Mouse (Mus musculus) T-helper 1 cell (primary cell): ENCODE results near the gene Dnm3.

ENCODE experiments used
- in situ Hi-C: fragments of 300-600 bp; cut with MboI, MseI; formaldehyde crosslinking; loops from one replicate; pipeline ENCODE4 v1.15.1; 2025; ENCODE audit warnings: high pct_unique_total_duplicates

Gene Dnm3

GRCm38 (mm10) chr1:162253971-162254641 is 223.7 kb downstream of the Dnm3 start:
- in situ Hi-C loops, result no loop called here

GRCm38 (mm10) chr1:162252869-162253268 is 225.0 kb downstream of the Dnm3 start:
- in situ Hi-C loops, result no loop called here

DNA sequence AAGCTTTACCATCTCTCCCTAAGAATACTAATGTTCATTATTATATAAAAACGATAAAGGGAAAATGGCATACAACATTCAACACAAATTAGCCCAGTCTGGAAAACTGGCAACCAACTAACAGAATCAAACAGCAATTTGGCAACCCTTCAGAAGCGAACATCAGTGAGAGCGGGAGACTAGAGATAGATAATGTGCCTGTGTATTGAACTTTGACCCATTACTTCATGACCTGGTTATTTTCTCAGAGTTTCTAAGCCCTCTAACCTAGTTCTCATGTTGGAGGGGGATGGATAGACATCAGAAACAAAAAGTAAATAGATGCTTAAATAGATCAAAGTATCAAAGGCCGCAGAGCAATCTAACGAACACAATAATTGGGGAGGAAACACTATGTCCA is 230.6 kb downstream of the Dnm3 start:
- in situ Hi-C loops, result no loop called here

- in situ Hi-C loops, result no loop called here
Measured at GRCm38 (mm10) chr1:162243651-162243990, 234.2 kb downstream of the Dnm3 start.

DNA sequence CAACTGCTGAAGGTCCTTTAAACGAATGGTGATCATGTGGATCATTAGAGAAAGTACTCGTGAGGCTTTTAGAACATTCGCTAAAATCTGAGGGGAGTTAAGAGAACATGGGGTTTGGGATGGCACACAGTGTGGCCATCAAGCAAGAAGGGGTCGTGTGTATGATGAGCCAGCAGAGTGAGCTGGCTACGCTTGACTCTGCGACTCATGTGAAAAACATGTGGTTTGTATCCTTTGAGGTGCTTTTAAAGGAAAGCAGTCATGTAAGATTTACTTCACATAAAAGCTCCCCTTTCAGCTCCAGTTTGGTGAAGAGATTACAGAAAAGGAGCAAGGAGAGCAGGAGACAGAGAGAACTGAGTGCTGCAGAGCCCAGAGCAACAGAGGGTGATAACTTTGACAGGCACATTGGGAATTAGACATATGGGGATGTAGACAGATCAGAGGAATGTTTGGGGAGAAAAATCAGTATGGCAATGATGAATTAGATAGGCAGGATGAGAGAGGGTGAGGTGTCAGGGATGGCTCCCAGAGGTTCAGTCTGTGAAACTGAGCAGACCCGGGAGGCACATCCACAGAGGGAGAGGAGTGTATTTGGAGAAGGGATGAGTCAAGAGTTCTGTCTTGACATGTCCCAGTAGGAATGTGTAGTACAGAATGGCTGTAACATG is 234.7 kb downstream of the Dnm3 start:
- in situ Hi-C loops, result no loop called here

DNA sequence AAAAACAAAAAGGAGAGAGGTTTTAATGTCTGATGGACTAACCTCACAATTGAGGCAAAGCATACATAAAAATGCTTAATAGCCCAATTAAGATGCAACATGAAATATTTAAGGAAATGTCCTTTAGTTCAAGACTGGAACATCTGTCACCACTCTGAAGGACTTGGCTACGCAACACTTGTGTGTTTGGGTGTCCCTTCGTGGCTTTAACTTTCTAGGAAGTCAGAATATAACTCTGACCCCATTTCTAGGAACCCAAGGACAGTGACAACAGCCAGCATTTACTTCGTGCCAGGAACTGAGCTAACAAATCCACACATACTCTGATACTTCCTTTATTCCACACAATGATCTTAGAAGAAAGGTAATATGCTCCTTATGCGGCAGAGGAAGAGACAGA is 237.1 kb downstream of the Dnm3 start:
- in situ Hi-C loops, result no loop called here

DNA sequence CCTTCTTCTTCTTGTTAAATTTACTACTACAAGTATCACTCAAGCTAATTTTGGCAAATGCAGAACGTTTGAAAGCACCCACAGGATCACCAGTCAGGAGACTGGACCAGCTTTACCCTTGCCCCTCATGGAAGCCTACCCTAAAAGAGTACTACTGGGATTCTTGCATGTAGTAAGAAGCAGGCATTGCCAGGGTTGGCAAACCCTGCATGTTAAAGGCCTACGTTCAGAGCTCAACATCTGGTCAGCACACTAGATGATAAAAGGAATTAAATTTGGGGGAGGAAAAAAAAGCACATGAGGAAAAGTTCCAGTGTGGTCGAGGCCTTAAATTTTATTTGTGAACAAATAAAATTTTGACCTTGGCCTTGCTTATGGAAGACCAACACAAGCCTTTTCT is 239.2 kb downstream of the Dnm3 start:
- in situ Hi-C loops, result no loop called here

GRCm38 (mm10) chr1:162236624-162237159 is 241.1 kb downstream of the Dnm3 start:
- in situ Hi-C loops, result no loop called here

GRCm38 (mm10) chr1:162225621-162226147 is 252.2 kb downstream of the Dnm3 start:
- in situ Hi-C loops, result no loop called here

DNA sequence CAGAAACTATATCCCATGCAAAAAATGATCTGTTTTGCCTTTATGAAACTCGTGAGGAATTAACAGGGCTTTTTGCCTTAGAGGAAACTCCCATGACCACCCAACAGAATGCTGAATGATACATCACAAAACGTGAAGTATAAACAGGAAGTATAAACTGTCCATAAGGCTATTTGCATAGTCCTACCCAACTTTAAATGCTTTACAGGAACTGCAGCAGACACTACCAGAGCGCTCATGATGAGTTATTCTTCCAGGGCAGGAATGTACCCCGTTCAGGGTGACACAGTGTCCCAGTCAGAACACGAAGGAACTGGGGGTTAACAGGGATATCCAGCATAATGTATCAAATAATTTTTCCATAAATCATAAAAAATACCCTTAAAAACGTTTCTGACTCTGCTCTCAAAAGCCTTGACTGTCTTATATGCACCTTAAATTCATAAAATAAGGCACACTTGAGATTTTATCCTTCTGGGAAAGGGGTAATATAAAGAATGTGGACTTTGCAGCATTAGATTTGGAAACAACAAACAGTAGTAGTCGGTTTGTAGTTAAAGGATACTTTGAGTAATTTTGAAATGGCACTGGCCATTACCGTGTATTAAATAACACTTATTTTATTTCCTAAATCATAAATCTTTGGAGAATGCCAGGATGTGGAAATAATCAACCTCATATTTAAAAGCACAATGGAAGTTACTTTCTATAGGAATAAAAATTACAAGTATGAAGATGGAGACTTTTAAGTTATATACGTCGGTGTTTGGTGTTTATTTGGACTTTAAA is 252.8 kb downstream of the Dnm3 start:
- in situ Hi-C loops, result no loop called here

- in situ Hi-C loops, result no loop called here
Measured at GRCm38 (mm10) chr1:162224061-162224460, 253.8 kb downstream of the Dnm3 start.

- in situ Hi-C loops, result no loop called here
Measured at GRCm38 (mm10) chr1:162223258-162223940, 254.4 kb downstream of the Dnm3 start.

GRCm38 (mm10) chr1:162222353-162222752 is 255.5 kb downstream of the Dnm3 start:
- in situ Hi-C loops, result no loop called here

DNA sequence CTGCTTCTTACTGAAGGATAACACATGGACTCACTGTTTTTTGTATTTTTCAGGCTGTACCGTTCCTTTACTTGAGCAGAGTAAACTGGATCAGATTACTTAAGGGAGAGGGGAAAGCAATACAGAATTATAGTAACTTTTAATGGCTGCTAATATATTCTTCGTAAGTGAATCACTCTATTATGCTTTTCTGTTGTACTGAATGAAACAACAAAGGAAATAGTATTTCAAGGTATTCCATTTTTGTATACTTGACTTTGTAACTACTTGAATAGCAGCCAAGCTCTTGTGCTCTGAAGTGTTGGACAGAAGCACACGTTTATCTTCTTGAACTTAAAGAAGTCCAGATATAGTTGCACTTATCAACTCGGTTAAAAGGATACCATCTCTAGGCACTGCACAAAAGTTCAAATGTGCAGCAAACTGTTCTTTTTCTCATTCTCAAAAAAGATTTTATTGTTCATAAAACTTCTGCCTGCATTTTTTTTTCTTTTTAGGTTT is 256.0 kb downstream of the Dnm3 start:
- in situ Hi-C loops, result no loop called here

GRCm38 (mm10) chr1:162220891-162221290 is 256.9 kb downstream of the Dnm3 start:
- in situ Hi-C loops, result no loop called here

- in situ Hi-C loops, result no loop called here
Measured at GRCm38 (mm10) chr1:162219781-162220180, 258.1 kb downstream of the Dnm3 start.

DNA sequence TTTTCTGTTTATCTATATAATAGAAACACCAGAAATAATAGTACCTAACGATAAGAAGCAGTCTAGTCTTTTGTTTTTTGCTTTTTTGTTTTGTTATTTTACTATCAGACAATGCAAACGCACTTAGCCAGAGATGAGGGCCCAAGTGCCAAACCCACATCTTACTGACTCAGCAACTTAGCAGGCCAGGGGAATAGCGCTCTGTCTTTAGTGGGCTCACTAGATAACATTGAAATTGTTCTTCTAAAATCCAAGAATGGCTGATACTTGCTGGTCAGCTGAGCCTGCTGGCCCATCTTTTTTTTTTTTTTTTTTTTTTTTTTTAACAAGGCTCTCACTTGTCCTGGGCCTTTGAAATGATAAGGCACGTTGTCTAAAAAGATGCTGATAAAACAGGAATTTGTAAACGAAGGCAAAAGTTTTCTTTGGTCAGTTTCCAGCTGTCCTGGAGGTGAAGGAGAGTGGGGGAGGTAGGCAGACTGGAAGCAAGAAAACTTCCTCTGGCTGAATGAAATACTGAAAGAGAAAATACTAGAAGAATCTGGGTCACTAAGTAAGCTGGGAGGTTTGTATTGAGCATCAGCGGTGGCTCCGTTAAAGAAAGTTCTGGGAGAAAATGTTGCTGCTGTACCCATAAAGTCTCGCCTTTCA is 259.2 kb downstream of the Dnm3 start:
- in situ Hi-C loops, result no loop called here

DNA sequence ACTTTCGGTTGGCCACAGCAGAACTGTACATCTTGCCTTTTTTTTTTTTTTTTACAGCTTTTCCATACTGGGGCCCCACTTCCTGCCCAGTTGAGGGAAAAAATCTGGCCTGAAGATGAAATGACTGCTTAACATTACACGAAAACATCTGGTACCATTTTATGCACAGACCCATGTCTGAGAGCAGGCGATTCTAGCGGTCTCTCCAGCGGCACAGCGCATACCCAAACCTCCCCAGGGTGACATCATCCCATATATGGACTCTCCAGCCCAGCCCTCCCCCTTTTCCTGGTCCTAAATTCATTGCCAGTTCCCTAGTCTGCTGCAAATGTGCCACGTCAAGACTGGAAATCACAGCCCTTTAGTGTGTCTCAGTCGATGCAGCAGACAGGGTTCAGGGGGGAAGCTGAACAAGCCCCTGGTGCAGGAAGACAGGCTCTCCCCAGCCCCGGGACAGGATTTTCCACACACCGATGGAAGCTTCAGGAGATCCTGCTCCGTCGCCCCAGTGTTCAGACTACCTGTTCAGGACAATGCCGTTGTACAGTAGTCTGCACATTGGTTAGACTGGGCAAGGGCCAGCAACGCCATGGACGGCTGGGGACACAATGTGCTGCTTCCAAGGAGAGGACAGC is 260.4 kb downstream of the Dnm3 start:
- in situ Hi-C loops, result no loop called here

- in situ Hi-C loops, result no loop called here
Measured at GRCm38 (mm10) chr1:162216656-162217055, 261.2 kb downstream of the Dnm3 start.

DNA sequence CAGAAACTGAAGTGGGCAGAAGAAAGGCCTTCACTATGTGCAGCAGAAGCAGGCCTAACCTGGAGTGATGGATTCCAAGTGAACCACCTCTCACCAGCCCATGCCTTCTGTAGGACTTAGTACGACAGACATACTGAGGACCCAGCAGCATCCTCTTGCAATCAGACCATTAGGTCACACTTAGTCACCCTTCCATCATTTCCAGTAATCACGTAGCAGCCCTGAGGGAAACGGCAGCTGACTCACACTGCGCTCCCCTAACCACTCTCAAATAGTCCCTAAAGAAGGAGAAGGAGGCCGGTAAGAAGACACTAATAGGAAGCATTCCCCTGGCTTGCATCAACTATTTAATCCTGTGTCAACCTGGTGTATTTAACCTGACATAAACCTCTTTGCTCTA is 262.1 kb downstream of the Dnm3 start:
- in situ Hi-C loops, result no loop called here

DNA sequence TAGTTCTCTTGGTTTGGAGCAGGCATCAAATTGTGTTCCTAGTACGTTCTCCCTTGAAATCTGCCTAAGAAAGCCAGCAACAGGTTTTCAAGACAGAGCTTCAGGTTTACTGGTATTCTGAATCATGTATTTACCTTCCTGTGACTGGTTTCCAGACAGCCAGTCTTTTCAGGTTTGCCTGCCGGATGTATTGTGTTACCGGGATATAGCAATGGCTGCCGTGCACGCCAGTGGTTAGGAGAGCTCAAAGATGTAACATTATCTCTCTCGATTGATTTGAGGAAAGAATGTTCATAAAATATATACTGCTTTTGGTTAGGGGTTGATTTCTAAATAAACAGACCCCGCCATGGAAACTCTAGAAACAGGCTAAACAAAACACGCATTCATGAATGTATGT is 264.8 kb downstream of the Dnm3 start:
- in situ Hi-C loops, result no loop called here
